Mouse (Mus musculus) kidney, adult 8-10 months (tissue): Measurements from ENCODE around the gene Rps6kc1.

Experiments
- DNase-seq, 2 experiments: peaks; one replicate each; pipeline ENCODE4 v3.0.0; 2022

Rps6kc1 gene

GRCm38 (mm10) chr1:190832965-190833630 lies 78.5 kb downstream of the Rps6kc1 start:
- DNase-seq, result no peak

GRCm38 (mm10) chr1:190831839-190832497 lies 79.6 kb downstream of the Rps6kc1 start:
- peak; percentile 55 to 70 for DNase-seq

- DNase-seq, result no peak
These were observed 85.0 kb downstream of the Rps6kc1 start for GRCm38 (mm10) chr1:190826486-190827034.

- DNase-seq, result no peak
These were observed 87.8 kb downstream of the Rps6kc1 start for GRCm38 (mm10) chr1:190823745-190824144.

- no peak for DNase-seq
These were observed 95.4 kb downstream of the Rps6kc1 start for GRCm38 (mm10) chr1:190816141-190816540.

- DNase-seq, result no peak
These were observed 101.2 kb downstream of the Rps6kc1 start for GRCm38 (mm10) chr1:190810408-190810807.

- no peak for DNase-seq
These were observed 102.8 kb downstream of the Rps6kc1 start for GRCm38 (mm10) chr1:190808766-190809221.

- DNase-seq, result no peak
These were observed 104.8 kb downstream of the Rps6kc1 start for GRCm38 (mm10) chr1:190806817-190807216.

- no peak for DNase-seq
These were observed 112.9 kb downstream of the Rps6kc1 start for GRCm38 (mm10) chr1:190798668-190799067.

- peak in 1 of 2 experiments; percentile 16 for DNase-seq
These were observed 114.0 kb downstream of the Rps6kc1 start for GRCm38 (mm10) chr1:190797483-190798058.

GRCm38 (mm10) chr1:190796745-190797482 lies 114.7 kb downstream of the Rps6kc1 start:
- peak; percentile 65 to 71 for DNase-seq

- no peak for DNase-seq
These were observed 119.9 kb downstream of the Rps6kc1 start for GRCm38 (mm10) chr1:190791638-190792037.

GRCm38 (mm10) chr1:190790720-190791119 lies 120.8 kb downstream of the Rps6kc1 start:
- no peak for DNase-seq

GRCm38 (mm10) chr1:190777660-190778059 lies 133.9 kb downstream of the Rps6kc1 start:
- no peak for DNase-seq

GRCm38 (mm10) chr1:190776260-190776659 lies 135.3 kb downstream of the Rps6kc1 start:
- DNase-seq, result no peak

- peak in 1 of 2 experiments; percentile 8 for DNase-seq
These were observed 139.3 kb downstream of the Rps6kc1 start for GRCm38 (mm10) chr1:190772088-190772885.

GRCm38 (mm10) chr1:190769748-190770147 lies 141.8 kb downstream of the Rps6kc1 start:
- no peak for DNase-seq

- no peak for DNase-seq
These were observed 143.3 kb downstream of the Rps6kc1 start for GRCm38 (mm10) chr1:190768307-190768706.

GRCm38 (mm10) chr1:190767621-190768020 lies 143.9 kb downstream of the Rps6kc1 start:
- no peak for DNase-seq

- no peak for DNase-seq
These were observed 144.8 kb downstream of the Rps6kc1 start for GRCm38 (mm10) chr1:190766800-190767199.

GRCm38 (mm10) chr1:190763756-190764155 lies 147.8 kb downstream of the Rps6kc1 start:
- DNase-seq, result no peak

- no peak for DNase-seq
These were observed 149.8 kb downstream of the Rps6kc1 start for GRCm38 (mm10) chr1:190761786-190762185.
